Mouse (Mus musculus): Measurements from ENCODE around the gene Batf3. TPM values are rescaled to one million over a fixed set of nuclear protein-coding genes. Genes with fewer than 3 reads are reported as not detected.

The Batf3 gene
- 1 to 10 TPM; 1.2 to 2.3 TPM for total RNA-seq (2021)
- long read RNA-seq: 0 reads

- no peak for DNase-seq (ENCODE audit: low spot score in 2 of 2)
Measured at GRCm38 (mm10) chr1:191097802-191098747, at the start of gene Batf3. Gene Batf3 (plus strand): TSS chr1:191097847.

- DNase-seq (ENCODE audit: low spot score in 2 of 2): no peak
Measured at GRCm38 (mm10) chr1:191053555-191053954, 44.1 kb upstream of the Batf3 start.

- DNase-seq (ENCODE audit: low spot score in 2 of 2): no peak
Measured at GRCm38 (mm10) chr1:191054870-191055532, 42.6 kb upstream of the Batf3 start.

GRCm38 (mm10) chr1:191055533-191055873 lies 42.1 kb upstream of the Batf3 start:
- DNase-seq (ENCODE audit: low spot score in 2 of 2): no peak

GRCm38 (mm10) chr1:191057461-191057860 lies 40.2 kb upstream of the Batf3 start:
- no peak for DNase-seq (ENCODE audit: low spot score in 2 of 2)

GRCm38 (mm10) chr1:191062241-191062780 lies 35.3 kb upstream of the Batf3 start:
- no peak for DNase-seq (ENCODE audit: low spot score in 2 of 2)

GRCm38 (mm10) chr1:191062781-191063485 lies 34.7 kb upstream of the Batf3 start, which contains the start of the genes Tatdn3 and Nsl1:
Gene Tatdn3 (minus strand): TSS chr1:191062932.
Gene Nsl1 (plus strand): TSS chr1:191063012.
- DNase-seq (ENCODE audit: low spot score in 2 of 2): peak; percentile 87 to 92

- no peak for DNase-seq (ENCODE audit: low spot score in 2 of 2)
Measured at GRCm38 (mm10) chr1:191063700-191064099, 33.9 kb upstream of the Batf3 start.

- DNase-seq (ENCODE audit: low spot score in 2 of 2): no peak
Measured at GRCm38 (mm10) chr1:191064535-191064934, 33.1 kb upstream of the Batf3 start.

GRCm38 (mm10) chr1:191065188-191065587 lies 32.5 kb upstream of the Batf3 start:
- no peak for DNase-seq (ENCODE audit: low spot score in 2 of 2)

GRCm38 (mm10) chr1:191068377-191068776 lies 29.3 kb upstream of the Batf3 start:
- no peak for DNase-seq (ENCODE audit: low spot score in 2 of 2)

- DNase-seq (ENCODE audit: low spot score in 2 of 2): no peak
Measured at GRCm38 (mm10) chr1:191070259-191070658, 27.4 kb upstream of the Batf3 start.

GRCm38 (mm10) chr1:191071613-191072012 lies 26.0 kb upstream of the Batf3 start:
- DNase-seq (ENCODE audit: low spot score in 2 of 2): no peak

- no peak for DNase-seq (ENCODE audit: low spot score in 2 of 2)
Measured at GRCm38 (mm10) chr1:191072329-191072913, 25.2 kb upstream of the Batf3 start.

GRCm38 (mm10) chr1:191073001-191073400 lies 24.6 kb upstream of the Batf3 start:
- DNase-seq (ENCODE audit: low spot score in 2 of 2): no peak

- no peak for DNase-seq (ENCODE audit: low spot score in 2 of 2)
Measured at GRCm38 (mm10) chr1:191073486-191073885, 24.2 kb upstream of the Batf3 start.

- DNase-seq (ENCODE audit: low spot score in 2 of 2): peak; percentile 21 to 70
Measured at GRCm38 (mm10) chr1:191075199-191075883, 22.3 kb upstream of the Batf3 start.

GRCm38 (mm10) chr1:191083230-191083629 lies 14.4 kb upstream of the Batf3 start:
- DNase-seq (ENCODE audit: low spot score in 2 of 2): no peak

GRCm38 (mm10) chr1:191084951-191085559 lies 12.6 kb upstream of the Batf3 start:
- DNase-seq (ENCODE audit: low spot score in 2 of 2): peak in 1 of 2 experiments; percentile 58

- DNase-seq (ENCODE audit: low spot score in 2 of 2): no peak
Measured at GRCm38 (mm10) chr1:191085597-191085996, 12.1 kb upstream of the Batf3 start.

Measured in layer of hippocampus, adult 18-20 months (tissue).